Mouse (Mus musculus): ENCODE data around the gene Ick.

DNA sequence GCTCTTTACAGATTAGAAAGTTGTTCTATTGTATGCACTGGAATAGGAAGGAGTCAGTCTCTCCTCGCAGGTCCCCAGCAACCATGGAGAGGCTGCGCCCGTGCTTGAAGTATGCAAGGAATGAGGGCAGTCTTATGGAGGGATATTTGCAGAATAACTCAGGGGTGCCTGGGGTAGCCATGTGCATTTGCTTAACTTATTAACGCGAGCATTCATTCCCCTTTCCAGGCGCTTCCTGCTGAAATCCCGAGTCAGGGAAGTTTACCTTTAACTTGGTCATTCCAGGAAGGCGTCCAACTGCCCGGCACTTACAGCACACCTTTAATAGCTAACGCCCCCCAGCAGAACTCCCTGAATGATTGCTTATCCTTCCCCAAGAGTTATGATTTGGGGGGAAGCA, 44.9 kb upstream of the Ick start:
- TF ChIP-seq CTCF (IDR thresholded peaks at IDR 0.05; ENCODE audit: insufficient read depth, low read depth, low read length) = no peak
- no peak for TF ChIP-seq POLR2A (IDR thresholded peaks at IDR 0.05; ENCODE audit: insufficient read depth, low read depth, low read length)
